Mouse (Mus musculus) stomach, postnatal 0 days (tissue): ENCODE measurements around the gene Fahd1.

ENCODE experiments used
- CTCF ChIP-seq: IDR thresholded peaks from 2 replicates; pipeline ENCODE4 v1.5.1; 2016; ENCODE audit warnings: antibody characterized with exemption, low read depth, mild to moderate bottlenecking, moderate library complexity
- EP300 ChIP-seq: optimal IDR thresholded peaks from 2 replicates; pipeline ENCODE3; 2016; ENCODE audit warnings: antibody characterized with exemption

GRCm38 (mm10) chr17:24888862-24889261 lies 38.7 kb upstream of the Fahd1 start:
- TF ChIP-seq CTCF (no peak), EP300 (no peak)
